Mouse (Mus musculus) left cerebral cortex, postnatal 25 days (tissue): ENCODE data around the gene Cfap43. TPM values are rescaled to one million over a fixed set of nuclear protein-coding genes. Genes with fewer than 3 reads are reported as not detected.

Experiments used
- DNase-seq, 2 experiments: peaks; one replicate each; pipeline ENCODE4 v3.0.0; 2022; ENCODE audit warnings: low spot score in 2 of 2, mixed read lengths in 1 of 2
- intact Hi-C: fragments of 180-260 bp; cut with DNase I; formaldehyde crosslinking; loops from one replicate; pipeline ENCODE4 v1.15.1; 2025
- total RNA-seq, 2 experiments: library from RNA; stranded (reverse); gene quantifications; 2 replicates each; pipeline ENCODE4 v1.2.3; 2021

The Cfap43 gene
- total RNA-seq: under 1 TPM; 0.16 to 0.64 TPM

- DNase-seq: peak; percentile 61 to 67
- intact Hi-C loops: no loop called here
Measured at GRCm38 (mm10) chr19:47919126-47919965, at the start of gene Cfap43, which contains the start of gene Itprip. TSS of gene Cfap43 (minus strand) at chr19:47919287. TSS of gene Itprip (minus strand) at chr19:47919299.

GRCm38 (mm10) chr19:47958181-47958580, 39.1 kb upstream of the Cfap43 start:
- intact Hi-C loops: no loop called here
- DNase-seq: no peak

GRCm38 (mm10) chr19:47953169-47953568, 34.1 kb upstream of the Cfap43 start:
- no peak for DNase-seq
- intact Hi-C loops: no loop called here

GRCm38 (mm10) chr19:47950946-47951345, 31.9 kb upstream of the Cfap43 start:
- DNase-seq: no peak
- intact Hi-C loops: no loop called here

- DNase-seq: no peak
- intact Hi-C loops: no loop called here
Measured at GRCm38 (mm10) chr19:47946821-47947465, 27.9 kb upstream of the Cfap43 start.

GRCm38 (mm10) chr19:47939361-47939760, 20.3 kb upstream of the Cfap43 start:
- peak; percentile 14 to 81 for DNase-seq
- intact Hi-C loops: loop anchor here (10.0 kb wide), 2 partner anchors 285 to 435 kb away; no protein-coding TSS in a partner anchor

GRCm38 (mm10) chr19:47937443-47938406, 18.6 kb upstream of the Cfap43 start, which contains the start of gene Cfap58:
TSS of gene Cfap58 (plus strand) at chr19:47937675.
- DNase-seq: peak; percentile 31 to 59
- intact Hi-C loops: loop anchor here (10.0 kb wide), 2 partner anchors 283 to 433 kb away; no protein-coding TSS in a partner anchor

GRCm38 (mm10) chr19:47936938-47937337, 17.9 kb upstream of the Cfap43 start:
- intact Hi-C loops: loop anchor here (10.0 kb wide), 2 partner anchors 282 to 432 kb away; no protein-coding TSS in a partner anchor
- DNase-seq: no peak

GRCm38 (mm10) chr19:47936490-47936889, 17.4 kb upstream of the Cfap43 start:
- intact Hi-C loops: loop anchor here (10.0 kb wide), 2 partner anchors 282 to 432 kb away; no protein-coding TSS in a partner anchor

GRCm38 (mm10) chr19:47935530-47935929, 16.4 kb upstream of the Cfap43 start:
- DNase-seq: no peak
- intact Hi-C loops: loop anchor here (10.0 kb wide), 2 partner anchors 281 to 431 kb away; no protein-coding TSS in a partner anchor

More at GRCm38 (mm10) chr19:47936490-47936889, 17.4 kb upstream of the Cfap43 start:
- no peak for DNase-seq

GRCm38 (mm10) chr19:47934636-47935238, 15.7 kb upstream of the Cfap43 start:
- intact Hi-C loops: loop anchor here (10.0 kb wide), 2 partner anchors 280 to 430 kb away; no protein-coding TSS in a partner anchor

GRCm38 (mm10) chr19:47934146-47934545, 15.1 kb upstream of the Cfap43 start:
- no peak for DNase-seq
- intact Hi-C loops: loop anchor here (10.0 kb wide), 2 partner anchors 279 to 429 kb away; no protein-coding TSS in a partner anchor

More at GRCm38 (mm10) chr19:47934636-47935238, 15.7 kb upstream of the Cfap43 start:
- DNase-seq: no peak

GRCm38 (mm10) chr19:47931982-47932638, 13.0 kb upstream of the Cfap43 start:
- intact Hi-C loops: loop anchor here (1.0 to 10.0 kb wide), 3 partner anchors 50 to 427 kb away; no protein-coding TSS in a partner anchor
- peak in 1 of 2 experiments; percentile 37 for DNase-seq

GRCm38 (mm10) chr19:47929043-47929442, 10.0 kb upstream of the Cfap43 start:
- no peak for DNase-seq

GRCm38 (mm10) chr19:47927032-47927431, 7.9 kb upstream of the Cfap43 start:
- intact Hi-C loops: no loop called here
- DNase-seq: no peak

More at GRCm38 (mm10) chr19:47929043-47929442, 10.0 kb upstream of the Cfap43 start:
- intact Hi-C loops: no loop called here

- intact Hi-C loops: no loop called here
- DNase-seq: no peak
Measured at GRCm38 (mm10) chr19:47925819-47926218, 6.7 kb upstream of the Cfap43 start.

- intact Hi-C loops: no loop called here
- DNase-seq: no peak
Measured at GRCm38 (mm10) chr19:47919966-47920375, 884 bp upstream of the Cfap43 start.
